Mouse (Mus musculus): ENCODE data around the gene Trhr2. TPM values are rescaled to one million over a fixed set of nuclear protein-coding genes. Genes with fewer than 3 reads are reported as not detected.

The Trhr2 gene
- polyA plus RNA-seq, 1 experiment: 1.8 TPM

- no peak for TF ChIP-seq POLR2A (IDR thresholded peaks at IDR 0.05; ENCODE audit: borderline replicate concordance, insufficient read depth, low read length)
- TF ChIP-seq CTCF (IDR thresholded peaks at IDR 0.05; ENCODE audit: borderline replicate concordance, insufficient read depth, low read depth, low read length): no peak
Observed at GRCm38 (mm10) chr8:122350309-122351089, 10.0 kb downstream of the Trhr2 start.

GRCm38 (mm10) chr8:122349357-122350297 is 10.9 kb downstream of the Trhr2 start:
- TF ChIP-seq CTCF (IDR thresholded peaks at IDR 0.05; ENCODE audit: borderline replicate concordance, insufficient read depth, low read depth, low read length) (no peak), POLR2A (IDR thresholded peaks at IDR 0.05; ENCODE audit: borderline replicate concordance, insufficient read depth, low read length) (no peak)
- no peak for DNase-seq
- peaks cover 10% of the 10 kb centered on the region for H3K4me1 ChIP-seq (ENCODE audit: control insufficient read depth, insufficient read depth, low read length)
- no peak overlapping the region for H3K27ac ChIP-seq (ENCODE audit: insufficient read depth, low read length)
- no peak overlapping the region for H3K4me3 ChIP-seq (replicated peaks; ENCODE audit: insufficient read depth, low read depth, low read length)
- WGBS: 85% methylated on average over 15 of the region's 15 CpGs
- H3K27me3 ChIP-seq (ENCODE audit: control insufficient read depth, insufficient read depth, low read length): no peaks in the 10 kb centered on the region

More at GRCm38 (mm10) chr8:122350309-122351089, 10.0 kb downstream of the Trhr2 start:
- H3K27me3 ChIP-seq (ENCODE audit: control insufficient read depth, insufficient read depth, low read length): no peaks in the 10 kb centered on the region
- H3K27ac ChIP-seq (ENCODE audit: insufficient read depth, low read length): no peak overlapping the region
- WGBS: 79% methylated on average over 11 of the region's 11 CpGs
- peaks cover 10% of the 10 kb centered on the region for H3K4me1 ChIP-seq (ENCODE audit: control insufficient read depth, insufficient read depth, low read length)
- H3K4me3 ChIP-seq (replicated peaks; ENCODE audit: insufficient read depth, low read depth, low read length): no peak overlapping the region
- DNase-seq: no peak

DNA sequence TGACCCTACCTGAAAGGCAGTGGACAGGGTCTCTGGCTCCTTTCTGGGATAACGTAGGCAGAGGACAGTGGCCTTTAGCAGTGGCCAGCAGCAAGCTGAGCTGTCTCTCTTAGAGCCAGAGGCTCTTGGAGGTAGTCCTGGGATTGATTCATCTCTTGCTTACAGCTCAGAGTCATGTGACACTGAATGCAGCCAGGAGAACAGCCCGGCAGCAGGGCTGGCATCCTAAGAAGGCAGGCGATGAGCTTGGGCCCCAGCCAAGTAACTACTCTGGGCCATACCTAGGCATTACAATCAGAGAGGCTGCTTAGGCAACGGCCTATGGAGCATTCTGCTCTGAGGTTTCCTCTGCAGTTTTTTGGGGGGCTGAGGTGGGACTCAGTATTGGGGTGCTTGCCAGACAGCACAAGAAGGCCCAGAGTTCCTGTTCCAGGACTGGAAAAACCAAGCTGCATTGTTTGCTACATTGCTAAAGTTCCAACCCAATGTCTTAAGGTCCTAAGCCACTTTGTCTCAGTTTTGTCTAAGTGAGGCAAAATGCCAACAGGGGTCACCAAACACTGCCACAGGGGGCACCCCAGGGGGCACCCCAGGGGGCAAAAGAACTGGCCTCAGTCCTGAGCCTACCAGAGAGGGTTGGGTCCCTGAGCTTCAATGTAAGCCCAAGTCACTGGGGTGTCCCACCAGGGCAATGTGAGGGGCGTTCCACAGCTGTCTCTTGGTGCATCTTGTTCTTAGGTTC is 12.6 kb downstream of the Trhr2 start:
- peak; percentile 84 to 94 for DNase-seq
- Histone ChIP-seq H3K27ac (ENCODE audit: insufficient read depth, low read length) (peak overlapping the region; percentile 18), H3K27me3 (ENCODE audit: control insufficient read depth, insufficient read depth, low read length) (no peaks in the 10 kb centered on the region), H3K4me1 (ENCODE audit: control insufficient read depth, insufficient read depth, low read length) (peaks cover 16% of the 10 kb centered on the region), H3K4me3 (replicated peaks; ENCODE audit: insufficient read depth, low read depth, low read length) (no peak overlapping the region)
- TF ChIP-seq CTCF (IDR thresholded peaks at IDR 0.05; ENCODE audit: borderline replicate concordance, insufficient read depth, low read depth, low read length) (no peak), POLR2A (IDR thresholded peaks at IDR 0.05; ENCODE audit: borderline replicate concordance, insufficient read depth, low read length) (no peak)
- WGBS: 22% methylated on average over 5 of the region's 5 CpGs

- DNase-seq: no peak
- no peak for TF ChIP-seq POLR2A (IDR thresholded peaks at IDR 0.05; ENCODE audit: borderline replicate concordance, insufficient read depth, low read length)
- TF ChIP-seq CTCF (IDR thresholded peaks at IDR 0.05; ENCODE audit: borderline replicate concordance, insufficient read depth, low read depth, low read length): no peak
- H3K4me1 ChIP-seq (ENCODE audit: control insufficient read depth, insufficient read depth, low read length): peaks cover 16% of the 10 kb centered on the region
- 87% methylated on average over 12 of the region's 12 CpGs for WGBS
- no peak overlapping the region for H3K27ac ChIP-seq (ENCODE audit: insufficient read depth, low read length)
- H3K4me3 ChIP-seq (replicated peaks; ENCODE audit: insufficient read depth, low read depth, low read length): no peak overlapping the region
- H3K27me3 ChIP-seq (ENCODE audit: control insufficient read depth, insufficient read depth, low read length): no peaks in the 10 kb centered on the region
Observed at GRCm38 (mm10) chr8:122345181-122346095, 15.1 kb downstream of the Trhr2 start.

GRCm38 (mm10) chr8:122344219-122344618 is 16.3 kb downstream of the Trhr2 start:
- DNase-seq: peak in 1 of 2 experiments; percentile 40
- no peak overlapping the region for H3K4me3 ChIP-seq (replicated peaks; ENCODE audit: insufficient read depth, low read depth, low read length)
- no peaks in the 10 kb centered on the region for H3K27me3 ChIP-seq (ENCODE audit: control insufficient read depth, insufficient read depth, low read length)
- WGBS: 12% methylated on average over 2 of the region's 5 CpGs
- TF ChIP-seq POLR2A (IDR thresholded peaks at IDR 0.05; ENCODE audit: borderline replicate concordance, insufficient read depth, low read length): no peak
- peaks cover 16% of the 10 kb centered on the region for H3K4me1 ChIP-seq (ENCODE audit: control insufficient read depth, insufficient read depth, low read length)
- H3K27ac ChIP-seq (ENCODE audit: insufficient read depth, low read length): no peak overlapping the region

GRCm38 (mm10) chr8:122343758-122344157 is 16.8 kb downstream of the Trhr2 start:
- no peak overlapping the region for H3K27ac ChIP-seq (ENCODE audit: insufficient read depth, low read length)
- peak; percentile 46 to 54 for DNase-seq

More at GRCm38 (mm10) chr8:122343758-122344157, 16.8 kb downstream of the Trhr2 start:
- Histone ChIP-seq H3K4me3 (replicated peaks; ENCODE audit: insufficient read depth, low read depth, low read length) (peak overlapping the region; percentile 60), H3K4me1 (ENCODE audit: control insufficient read depth, insufficient read depth, low read length) (peaks cover 16% of the 10 kb centered on the region), H3K27me3 (ENCODE audit: control insufficient read depth, insufficient read depth, low read length) (no peaks in the 10 kb centered on the region)
- WGBS: 0% methylated on average over 14 of the region's 14 CpGs
- TF ChIP-seq POLR2A (IDR thresholded peaks at IDR 0.05; ENCODE audit: borderline replicate concordance, insufficient read depth, low read length) (peak; percentile 11; the same call in 1 of the 2 replicates), CTCF (IDR thresholded peaks at IDR 0.05; ENCODE audit: borderline replicate concordance, insufficient read depth, low read depth, low read length) (no peak)

Data from cerebellum, adult 2 months (tissue).